Mouse (Mus musculus) small intestine, adult 2 months (tissue): ENCODE data around the gene Csnk1g1.

ENCODE experiments used
- CTCF ChIP-seq: fragments of 200-500 bp; IDR thresholded peaks from 2 replicates; pipeline ENCODE4 v1.5.1; 2012; ENCODE audit warnings: low read depth, mild to moderate bottlenecking, control low read depth, inconsistent platforms, low read length, moderate library complexity, mixed read lengths; ENCODE audit not compliant: insufficient replicate concordance, insufficient read length; ENCODE audit errors: extremely low read depth
- POLR2A ChIP-seq: fragments of 200-500 bp; IDR thresholded peaks from 2 replicates; pipeline ENCODE4 v1.6.1; 2012; ENCODE audit warnings: low read depth, mild to moderate bottlenecking, control low read depth, inconsistent platforms, low read length, moderate library complexity

- no peak for TF ChIP-seq CTCF
- no peak for TF ChIP-seq POLR2A
Measured at GRCm38 (mm10) chr9:66020601-66021000, 111.9 kb downstream of the Csnk1g1 start.
